Mouse (Mus musculus): Measurements from ENCODE around the gene Gm21885. TPM values are rescaled to one million over a fixed set of nuclear protein-coding genes. Genes with fewer than 3 reads are reported as not detected.

The Gm21885 gene
- polyA plus RNA-seq, 1 experiment = not detected

- Histone ChIP-seq H3K27me3 (ENCODE audit: control insufficient read depth) (peaks cover 4% of the 10 kb centered on the region), H3K36me3 (ENCODE audit: control insufficient read depth) (peaks cover 10% of the 10 kb centered on the region), H3K9me3 (ENCODE audit: control insufficient read depth, low read length) (no peaks in the 10 kb centered on the region), H3K4me1 (ENCODE audit: control insufficient read depth) (peaks cover 76% of the 10 kb centered on the region), H3K4me3 (replicated peaks) (no peak overlapping the region)
- TF ChIP-seq TAL1 (IDR thresholded peaks at IDR 0.05; ENCODE audit: low read length) = no peak
- no peak for TF ChIP-seq GATA1 (IDR thresholded peaks at IDR 0.05; ENCODE audit: low read length)
Measured at GRCm38 (mm10) chr11:94329270-94329891, 47.7 kb downstream of the Gm21885 start.

GRCm38 (mm10) chr11:94330211-94330610 lies 48.5 kb downstream of the Gm21885 start:
- peaks cover 83% of the 10 kb centered on the region for H3K4me1 ChIP-seq (ENCODE audit: control insufficient read depth)

GRCm38 (mm10) chr11:94332726-94333125 lies 51.1 kb downstream of the Gm21885 start:
- no peaks in the 10 kb centered on the region for H3K27me3 ChIP-seq (ENCODE audit: control insufficient read depth)
- H3K4me1 ChIP-seq (ENCODE audit: control insufficient read depth) = peaks cover 82% of the 10 kb centered on the region
- no peak overlapping the region for H3K4me3 ChIP-seq (replicated peaks)
- peaks cover 39% of the 10 kb centered on the region for H3K36me3 ChIP-seq (ENCODE audit: control insufficient read depth)
- H3K9me3 ChIP-seq (ENCODE audit: control insufficient read depth, low read length) = no peaks in the 10 kb centered on the region
- TF ChIP-seq GATA1 (IDR thresholded peaks at IDR 0.05; ENCODE audit: low read length) (no peak), TAL1 (IDR thresholded peaks at IDR 0.05; ENCODE audit: low read length) (no peak)

More at GRCm38 (mm10) chr11:94330211-94330610, 48.5 kb downstream of the Gm21885 start:
- Histone ChIP-seq H3K4me3 (replicated peaks) (no peak overlapping the region), H3K36me3 (ENCODE audit: control insufficient read depth) (peaks cover 19% of the 10 kb centered on the region), H3K9me3 (ENCODE audit: control insufficient read depth, low read length) (no peaks in the 10 kb centered on the region), H3K27me3 (ENCODE audit: control insufficient read depth) (peaks cover 4% of the 10 kb centered on the region)
- no peak for TF ChIP-seq TAL1 (IDR thresholded peaks at IDR 0.05; ENCODE audit: low read length)
- TF ChIP-seq GATA1 (IDR thresholded peaks at IDR 0.05; ENCODE audit: low read length) = no peak

- peak; percentile 76 for TF ChIP-seq TAL1 (IDR thresholded peaks at IDR 0.05; ENCODE audit: low read length)
- peak; percentile 75 for TF ChIP-seq GATA1 (IDR thresholded peaks at IDR 0.05; ENCODE audit: low read length)
- Histone ChIP-seq H3K4me3 (replicated peaks) (peak overlapping the region; percentile 44), H3K36me3 (ENCODE audit: control insufficient read depth) (peaks cover 57% of the 10 kb centered on the region), H3K27me3 (ENCODE audit: control insufficient read depth) (no peaks in the 10 kb centered on the region), H3K4me1 (ENCODE audit: control insufficient read depth) (peaks cover 78% of the 10 kb centered on the region), H3K9me3 (ENCODE audit: control insufficient read depth, low read length) (no peaks in the 10 kb centered on the region)
Measured at GRCm38 (mm10) chr11:94334386-94334968, 52.8 kb downstream of the Gm21885 start.

Other genes starting within 250 kb of the Gm21885 start
- 1.2 and 1.3 TPM in 2 replicates for gene Tob1, start 70.4 kb upstream of the Gm21885 start, polyA plus RNA-seq (2012)
- 0.01 TPM in 1 of 2 replicates, not detected in the other for gene Wfikkn2, start 35.9 kb upstream of the Gm21885 start, polyA plus RNA-seq (2012)
- 3.7 and 5.2 TPM in 2 replicates for gene Luc7l3, start 40.1 kb downstream of the Gm21885 start, polyA plus RNA-seq (2012)
- gene Ankrd40, start 46.1 kb downstream of the Gm21885 start, polyA plus RNA-seq (2012) = 7.4 and 9.9 TPM in 2 replicates
- gene Abcc3, start 111.1 kb downstream of the Gm21885 start, polyA plus RNA-seq (2012) = 0.18 and 0.55 TPM in 2 replicates
- gene Cacna1g, start 192.3 kb downstream of the Gm21885 start, polyA plus RNA-seq (2012) = 10.3 and 14.4 TPM in 2 replicates
- not detected in 2 replicates for gene Spata20, start 204.3 kb downstream of the Gm21885 start, polyA plus RNA-seq (2012)
- not detected in 2 replicates for gene Epn3, start 218.1 kb downstream of the Gm21885 start, polyA plus RNA-seq (2012)
- gene Mycbpap, start 239.9 kb downstream of the Gm21885 start, polyA plus RNA-seq (2012) = not detected in 2 replicates